Mouse (Mus musculus) lung, postnatal 14 days (tissue): ENCODE measurements at regions not wholly inside any gene's neighbourhood (a gene's known extent, or its start where the extent isn't known, plus 50 kb on each side); places are given as distances from the start of the nearest gene placed in this dataset.

Source experiments
- DNase-seq: peaks from one replicate; pipeline ENCODE4 v3.0.0; 2021

GRCm38 (mm10) chr3:14381421-14381992 lies 99.0 kb upstream of the Slc7a12 start:
- DNase-seq, result peak; percentile 67

- DNase-seq, result no peak
These were observed 89.8 kb upstream of the Slc7a12 start for GRCm38 (mm10) chr3:14390656-14391055.

- no peak for DNase-seq
These were observed 81.8 kb upstream of the Slc7a12 start for GRCm38 (mm10) chr3:14398676-14399075.

GRCm38 (mm10) chr3:14408435-14409125 lies 71.9 kb upstream of the Slc7a12 start:
- no peak for DNase-seq
